Mouse (Mus musculus) forebrain, embryonic 11.5 days (tissue): ENCODE data around the gene Mmp7. TPM values are rescaled to one million over a fixed set of nuclear protein-coding genes. Genes with fewer than 3 reads are reported as not detected.
A peak's percentile ranks its signal among the peaks of the same experiment; 100 is the strongest.

Experiments
- ATAC-seq: fragments of 200-750 bp; cut with Nextera tagmentation; replicated peaks from 2 replicates; pipeline ENCODE4 v1.8.0; 2017; ENCODE audit warnings: moderate TSS enrichment; ENCODE audit not compliant: low FRiP score
- DNase-seq: peaks from one replicate; pipeline ENCODE4 v3.0.0-alpha.2; 2017; ENCODE audit warnings: low spot score
- H3K27ac ChIP-seq: fragments of 300-500 bp; sonication (generic); 2 replicates; pipeline ENCODE4 v1.5.1; 2014; ENCODE audit warnings: low read depth, low read length
- H3K27me3 ChIP-seq: fragments of 300-500 bp; sonication (generic); 2 replicates; pipeline ENCODE4 v1.6.1; 2014; ENCODE audit warnings: mild to moderate bottlenecking, low read length, mixed read lengths; ENCODE audit not compliant: control insufficient read depth, insufficient read depth
- H3K36me3 ChIP-seq: fragments of 300-500 bp; sonication (generic); 2 replicates; pipeline ENCODE4 v1.6.1; 2014; ENCODE audit warnings: mild to moderate bottlenecking, low read length, moderate library complexity, mixed read lengths; ENCODE audit not compliant: control insufficient read depth, insufficient read depth
- H3K4me1 ChIP-seq: fragments of 300-500 bp; sonication (generic); replicated peaks from 2 replicates; pipeline ENCODE4 v1.6.1; 2014; ENCODE audit warnings: low read length, mixed read lengths; ENCODE audit not compliant: control insufficient read depth, insufficient read depth
- H3K4me2 ChIP-seq: fragments of 300-500 bp; sonication (generic); 2 replicates; pipeline ENCODE4 v1.6.1; 2014; ENCODE audit warnings: low read depth, mild to moderate bottlenecking, low read length, moderate library complexity, mixed read lengths; ENCODE audit not compliant: severe bottlenecking
- H3K4me3 ChIP-seq: fragments of 300-500 bp; sonication (generic); 2 replicates; pipeline ENCODE4 v1.5.1; 2014; ENCODE audit warnings: low read depth, low read length
- H3K9ac ChIP-seq: fragments of 300-500 bp; sonication (generic); 2 replicates; pipeline ENCODE4 v1.6.1; 2014; ENCODE audit warnings: low read length
- H3K9me3 ChIP-seq: fragments of 300-500 bp; sonication (generic); 2 replicates; pipeline ENCODE4 v1.6.1; 2016; ENCODE audit warnings: low read length, mixed read lengths; ENCODE audit not compliant: control insufficient read depth
- WGBS: fragments of 180-500 bp; shearing (Covaris S2); extraction: QIAGEN DNeasy Blood & Tissue Kit; methylation state at CpG from one replicate; pipeline ENCODE4 v1.1.7; 2014; 5-methylcytosine and 5-hydroxymethylcytosine counted together
- polyA plus RNA-seq: library from polyadenylated mRNA; unstranded; fragments of >200 nt; fragmentation: Nextera tagmentation; extraction: Ambion mirVana; gene quantifications from 2 replicates; pipeline ENCODE4 v1.2.1, GENCODE M21; 2014

Mmp7 gene
- polyA plus RNA-seq, 1 experiment from 2014 or later: not detected

GRCm38 (mm10) chr9:7714062-7714907, 22.4 kb downstream of the Mmp7 start:
- Histone ChIP-seq H3K4me3 (no peak overlapping the region), H3K27ac (no peak overlapping the region), H3K4me1 (no peaks in the 10 kb centered on the region), H3K4me2 (no peak overlapping the region), H3K9me3 (no peaks in the 10 kb centered on the region), H3K36me3 (no peaks in the 10 kb centered on the region), H3K9ac (no peak overlapping the region), H3K27me3 (no peaks in the 10 kb centered on the region)
- DNase-seq (no peak), ATAC-seq (peak; percentile 71)
- 44% methylated on average over 4 of the region's 4 CpGs for WGBS

GRCm38 (mm10) chr9:7714908-7715175, 23.0 kb downstream of the Mmp7 start:
- Histone ChIP-seq H3K27me3 (no peaks in the 10 kb centered on the region), H3K4me2 (no peak overlapping the region), H3K27ac (no peak overlapping the region), H3K4me1 (no peaks in the 10 kb centered on the region), H3K9me3 (no peaks in the 10 kb centered on the region), H3K36me3 (no peaks in the 10 kb centered on the region), H3K9ac (no peak overlapping the region), H3K4me3 (no peak overlapping the region)
- no peak for DNase-seq
- 89% methylated on average over 2 of the region's 2 CpGs for WGBS
- 0 out of 2 replicates have a peak, but pooled peaks have one; percentile 26 for ATAC-seq

- no peak overlapping the region for H3K4me2 ChIP-seq
- WGBS: 85% methylated on average over 1 of the region's 1 CpGs
- H3K27ac ChIP-seq: no peak overlapping the region
- H3K9me3 ChIP-seq: no peaks in the 10 kb centered on the region
- DNase-seq (no peak), ATAC-seq (no peak)
- H3K4me3 ChIP-seq: no peak overlapping the region
- H3K4me1 ChIP-seq: no peaks in the 10 kb centered on the region
- no peaks in the 10 kb centered on the region for H3K27me3 ChIP-seq
- H3K36me3 ChIP-seq: no peaks in the 10 kb centered on the region
- no peak overlapping the region for H3K9ac ChIP-seq
These were observed 29.7 kb downstream of the Mmp7 start for GRCm38 (mm10) chr9:7721543-7721942.

GRCm38 (mm10) chr9:7728997-7729396, 37.1 kb downstream of the Mmp7 start:
- 86% methylated on average over 4 of the region's 4 CpGs for WGBS

GRCm38 (mm10) chr9:7742696-7743095, 50.8 kb downstream of the Mmp7 start:
- no peaks in the 10 kb centered on the region for H3K27me3 ChIP-seq
- no peaks in the 10 kb centered on the region for H3K9me3 ChIP-seq
- H3K4me2 ChIP-seq: no peak overlapping the region
- H3K27ac ChIP-seq: no peak overlapping the region
- no peaks in the 10 kb centered on the region for H3K4me1 ChIP-seq
- no peak overlapping the region for H3K9ac ChIP-seq
- 89% methylated on average over 1 of the region's 1 CpGs for WGBS
- ATAC-seq: no peak
- H3K4me3 ChIP-seq: no peak overlapping the region
- no peaks in the 10 kb centered on the region for H3K36me3 ChIP-seq
- no peak for DNase-seq

More at GRCm38 (mm10) chr9:7728997-7729396, 37.1 kb downstream of the Mmp7 start:
- H3K4me3 ChIP-seq: no peak overlapping the region
- no peak overlapping the region for H3K9ac ChIP-seq
- DNase-seq (no peak), ATAC-seq (no peak)
- no peaks in the 10 kb centered on the region for H3K27me3 ChIP-seq
- H3K36me3 ChIP-seq: no peaks in the 10 kb centered on the region
- no peak overlapping the region for H3K27ac ChIP-seq
- no peak overlapping the region for H3K4me2 ChIP-seq
- H3K4me1 ChIP-seq: no peaks in the 10 kb centered on the region
- no peaks in the 10 kb centered on the region for H3K9me3 ChIP-seq

- Histone ChIP-seq H3K4me2 (no peak overlapping the region), H3K36me3 (no peaks in the 10 kb centered on the region), H3K4me3 (no peak overlapping the region), H3K27me3 (no peaks in the 10 kb centered on the region), H3K9me3 (no peaks in the 10 kb centered on the region), H3K27ac (no peak overlapping the region), H3K9ac (no peak overlapping the region), H3K4me1 (no peaks in the 10 kb centered on the region)
- no peak for DNase-seq
- 70% methylated on average over 1 of the region's 1 CpGs for WGBS
- ATAC-seq: no peak
These were observed 52.3 kb downstream of the Mmp7 start for GRCm38 (mm10) chr9:7744156-7744555.

- no peak for ATAC-seq
- DNase-seq: no peak
- Histone ChIP-seq H3K9me3 (no peaks in the 10 kb centered on the region), H3K4me1 (no peaks in the 10 kb centered on the region), H3K4me3 (no peak overlapping the region), H3K36me3 (no peaks in the 10 kb centered on the region), H3K27me3 (no peaks in the 10 kb centered on the region), H3K4me2 (no peak overlapping the region), H3K9ac (no peak overlapping the region), H3K27ac (no peak overlapping the region)
- 79% methylated on average over 3 of the region's 3 CpGs for WGBS
These were observed 57.0 kb downstream of the Mmp7 start for GRCm38 (mm10) chr9:7748881-7749280.
